Comparison of ENCODE assay signal across 8 mouse cellular contexts in genomic region chr12:100186376-100186775, GRCm38 (mm10). TPM values are rescaled to one million over a fixed set of nuclear protein-coding genes. Genes with fewer than 3 reads are reported as not detected.
A peak's percentile ranks its signal among the peaks of the same experiment; 100 is the strongest.
DNase-seq lines count a peak whose midpoint lies in the region; ATAC-seq and TF ChIP-seq lines count a peak whose summit lies in the region.

No protein-coding gene starts in this region.

- peak; percentile 45 for DNase-seq in adrenal gland, adult 2 months
- no peak for DNase-seq in adrenal gland, adult 8-10 months
- DNase-seq in lung, adult 2 months = peak; percentile 50
- DNase-seq in T-cell, adult 2 months (ENCODE audit: low spot score) = no peak

- no peaks in the 10 kb centered on the region for H3K79me3 ChIP-seq in C2C12 (ENCODE audit: low read depth)

- TF ChIP-seq POLR2A in cortical plate, adult 2 months (IDR thresholded peaks at IDR 0.05; ENCODE audit: extremely low read depth, insufficient read depth, low read length) = no peak
- no peak for TF ChIP-seq POLR2A in lung, adult 2 months (IDR thresholded peaks at IDR 0.05; ENCODE audit: borderline replicate concordance, extremely low read depth, low read depth, low read length)

- no peak for TF ChIP-seq CTCF in C2C12 (IDR thresholded peaks at IDR 0.05; ENCODE audit: control insufficient read depth, insufficient read depth, insufficient read length)
- TF ChIP-seq CTCF in cortical plate, adult 2 months (IDR thresholded peaks at IDR 0.05; ENCODE audit: extremely low read depth, insufficient read depth, low read length) = no peak
- TF ChIP-seq CTCF in lung, adult 2 months (IDR thresholded peaks at IDR 0.05; ENCODE audit: insufficient read depth, low read length) = no peak

- peak overlapping the region; percentile 96 for H3K27ac ChIP-seq in cortical plate, adult 2 months (ENCODE audit: insufficient read depth, low read length)
- H3K27ac ChIP-seq in hindbrain, embryonic 15.5 days (replicated peaks) = peak overlapping the region; percentile 99
- peak overlapping the region; percentile 99 for H3K27ac ChIP-seq in stomach, embryonic 14.5 days (ENCODE audit: low read length)

- no peaks in the 10 kb centered on the region for H3K79me2 ChIP-seq in C2C12 (ENCODE audit: control insufficient read depth, insufficient read depth)

- H3K4me2 ChIP-seq in hindbrain, embryonic 15.5 days = peak overlapping the region; percentile 96
- peak overlapping the region; percentile 76 for H3K4me2 ChIP-seq in stomach, embryonic 14.5 days (replicated peaks; ENCODE audit: low read depth, low read length)

- no peaks in the 10 kb centered on the region; the same call in 1 of the 2 replicates for H3K4me1 ChIP-seq in cortical plate, adult 2 months (ENCODE audit: control insufficient read depth, insufficient read depth, low read length)
- H3K4me1 ChIP-seq in hindbrain, embryonic 15.5 days (replicated peaks) = peaks cover 22% of the 10 kb centered on the region
- peaks cover 3% of the 10 kb centered on the region; the same call in 1 of the 2 replicates for H3K4me1 ChIP-seq in lung, adult 2 months (ENCODE audit: control insufficient read depth, insufficient read depth, low read length)
- H3K4me1 ChIP-seq in stomach, embryonic 14.5 days (ENCODE audit: control insufficient read depth, insufficient read depth, low read length) = 0 out of 2 replicates have a peak, but pooled peaks cover 3% of the 10 kb centered on the region

- H3ac ChIP-seq in C2C12 (ENCODE audit: control insufficient read depth, insufficient read length, low read depth) = no peak overlapping the region

- H3K9ac ChIP-seq in hindbrain, embryonic 15.5 days = peak overlapping the region; percentile 80
- H3K9ac ChIP-seq in stomach, embryonic 14.5 days (replicated peaks; ENCODE audit: low read depth, low read length) = peak overlapping the region; percentile 77

- peak overlapping the region; percentile 71 for H3K4me3 ChIP-seq in C2C12 (ENCODE audit: insufficient read depth, poor library complexity, severe bottlenecking)
- H3K4me3 ChIP-seq in cortical plate, adult 2 months (ENCODE audit: insufficient read depth, low read length) = peak overlapping the region; percentile 49; the same call in 1 of the 2 replicates
- peak overlapping the region; percentile 58 for H3K4me3 ChIP-seq in hindbrain, embryonic 15.5 days
- peak overlapping the region; percentile 83 for H3K4me3 ChIP-seq in lung, adult 2 months (replicated peaks; ENCODE audit: extremely low read depth, low read depth, low read length)
- peak overlapping the region; percentile 57 for H3K4me3 ChIP-seq in stomach, embryonic 14.5 days (ENCODE audit: low read depth, low read length)

- no peaks in the 10 kb centered on the region for H3K9me3 ChIP-seq in hindbrain, embryonic 15.5 days
- no peaks in the 10 kb centered on the region for H3K9me3 ChIP-seq in stomach, embryonic 14.5 days (ENCODE audit: control insufficient read depth, low read depth, low read length)

- H3K36me3 ChIP-seq in C2C12 (ENCODE audit: control insufficient read depth, insufficient read depth) = no peaks in the 10 kb centered on the region
- no peaks in the 10 kb centered on the region for H3K36me3 ChIP-seq in hindbrain, embryonic 15.5 days
- H3K36me3 ChIP-seq in stomach, embryonic 14.5 days (ENCODE audit: control insufficient read depth, insufficient read depth, low read length) = no peaks in the 10 kb centered on the region

- no peak for ATAC-seq in hindbrain, embryonic 15.5 days (ENCODE audit: low FRiP score, low read depth)
- no peak for ATAC-seq in stomach, embryonic 14.5 days (ENCODE audit: insufficient number of reproducible peaks, insufficient read depth, low FRiP score, low read depth)

- 3% methylated on average over 6 of the region's 6 CpGs for WGBS in hindbrain, embryonic 15.5 days
- 6% methylated on average over 6 of the region's 6 CpGs for WGBS in lung, adult 2 months
- 4% methylated on average over 6 of the region's 6 CpGs for WGBS in stomach, embryonic 14.5 days

- H3K27me3 ChIP-seq in C2C12 (ENCODE audit: control insufficient read depth, insufficient read depth, insufficient read length) = no peaks in the 10 kb centered on the region
- H3K27me3 ChIP-seq in hindbrain, embryonic 15.5 days = no peaks in the 10 kb centered on the region
- H3K27me3 ChIP-seq in stomach, embryonic 14.5 days (ENCODE audit: control insufficient read depth, insufficient read depth, low read length) = no peaks in the 10 kb centered on the region

TF ChIP-seq in C2C12, 6 proteins besides CTCF, POLR2A, EP300 and RAD21:
- no peak for TF ChIP-seq MYOG (IDR thresholded peaks at IDR 0.05; ENCODE audit: control insufficient read depth, extremely low read depth, insufficient read length)
- TF ChIP-seq CEBPB (IDR thresholded peaks at IDR 0.05; ENCODE audit: low read depth) = no peak
- no peak for TF ChIP-seq USF1 (IDR thresholded peaks at IDR 0.05; ENCODE audit: low read depth)
- TF ChIP-seq FOSL1 (IDR thresholded peaks at IDR 0.05; ENCODE audit: insufficient read depth, low read length, poor library complexity, severe bottlenecking) = no peak
- TF ChIP-seq MYOD1 (IDR thresholded peaks at IDR 0.05; ENCODE audit: control insufficient read depth, insufficient read length, low read depth) = no peak
- TF ChIP-seq MAX (IDR thresholded peaks at IDR 0.05) = no peak

RNA-seq across cellular contexts. Expression of gene Calm1, which starts 12.9 kb away (rescaled TPM):
- 100 to 1,000 TPM; 404 to 437 TPM for total RNA-seq in adrenal gland, adult 2 months (2021)
- 370 and 455 TPM in 2 replicates for polyA plus RNA-seq in adrenal gland, adult 2 months (2012; rRNA removed)
- total RNA-seq in adrenal gland, adult 8-10 months (2022) = 100 to 1,000 TPM; 303 to 399 (median 341) TPM
- 397 TPM for polyA plus RNA-seq in C2C12 (2012; fragmentation: generic; extraction: Trizol)
- 1,823 and 1,842 TPM in 2 replicates for polyA plus RNA-seq in cortical plate, adult 2 months (2012; rRNA removed)
- polyA plus RNA-seq in hindbrain, embryonic 15.5 days (2015; fragmentation: Nextera tagmentation; extraction: Ambion mirVana) = 2,617 and 2,778 TPM in 2 replicates
- 399 and 586 TPM in 2 replicates for polyA plus RNA-seq in lung, adult 2 months (2012; rRNA removed)
- polyA plus RNA-seq in stomach, embryonic 14.5 days (2014; fragmentation: Nextera tagmentation; extraction: Ambion mirVana) = 1,664 and 1,668 TPM in 2 replicates

RNA-seq across cellular contexts. Expression of gene Nrde2, which starts 26.9 kb away (rescaled TPM):
- 10 to 100 TPM; 12.8 to 17.2 TPM for total RNA-seq in adrenal gland, adult 2 months (2021)
- 4.6 and 4.8 TPM in 2 replicates for polyA plus RNA-seq in adrenal gland, adult 2 months (2012; rRNA removed)
- total RNA-seq in adrenal gland, adult 8-10 months (2022) = 10 to 100 TPM; 20.3 to 25.0 (median 23.4) TPM
- polyA plus RNA-seq in C2C12 (2012; fragmentation: generic; extraction: Trizol) = 10.2 TPM
- 11.8 and 12.3 TPM in 2 replicates for polyA plus RNA-seq in cortical plate, adult 2 months (2012; rRNA removed)
- 12.5 and 13.4 TPM in 2 replicates for polyA plus RNA-seq in hindbrain, embryonic 15.5 days (2015; fragmentation: Nextera tagmentation; extraction: Ambion mirVana)
- 7.0 and 11.6 TPM in 2 replicates for polyA plus RNA-seq in lung, adult 2 months (2012; rRNA removed)
- 13.1 and 13.3 TPM in 2 replicates for polyA plus RNA-seq in stomach, embryonic 14.5 days (2014; fragmentation: Nextera tagmentation; extraction: Ambion mirVana)

Comparison
In these comparisons a context has a peak if more than half of its experiments do, and no peak if none do; other contexts are left out.
1. DNase-seq: peak in adrenal gland, adult 2 months (single experiment) and lung, adult 2 months (single experiment); none in adrenal gland, adult 8-10 months (single experiment) and T-cell, adult 2 months (single experiment).
2. Peak in every context shown above with its lines, with median percentiles within 50 percentile points of each other: H3K4me3 ChIP-seq and H3K27ac ChIP-seq.